Mouse (Mus musculus): ENCODE measurements around the gene Oxsm. TPM values are rescaled to one million over a fixed set of nuclear protein-coding genes. Genes with fewer than 3 reads are reported as not detected.

The Oxsm gene
- polyA plus RNA-seq, 1 experiment, result 2.9 TPM

DNA sequence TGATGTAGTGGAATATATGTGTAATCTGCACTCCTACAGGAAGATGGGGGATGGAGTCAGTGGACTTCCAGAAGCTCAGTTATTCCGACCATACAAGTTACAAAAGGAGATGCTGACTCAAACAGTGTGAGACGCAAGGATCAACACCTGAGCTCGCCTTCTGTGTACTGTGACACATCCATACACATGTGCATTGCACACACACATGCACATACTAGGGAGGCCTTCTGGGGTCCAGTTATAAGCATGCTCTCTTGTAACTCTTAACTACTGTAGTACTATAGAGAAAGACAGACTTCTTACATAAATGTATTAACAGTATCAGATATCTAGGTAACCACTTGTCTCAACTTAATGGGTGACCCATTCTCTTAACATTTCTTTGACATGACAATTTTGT lies 24.1 kb upstream of the Oxsm start:
- peaks cover 8% of the 10 kb centered on the region for H3K36me3 ChIP-seq (ENCODE audit: control insufficient read depth, insufficient read depth, low read length)
- no peak for DNase-seq (ENCODE audit: low read depth in 1 of 2, low spot score in 2 of 2)
- H3K4me1 ChIP-seq (ENCODE audit: control insufficient read depth, insufficient read depth, insufficient read length), result no peaks in the 10 kb centered on the region
- no peaks in the 10 kb centered on the region for H3K27me3 ChIP-seq (ENCODE audit: control insufficient read depth, insufficient read depth, low read length)
- no peak overlapping the region for H3K27ac ChIP-seq (ENCODE audit: insufficient read depth, low read length)
- no peak overlapping the region for H3K4me3 ChIP-seq (ENCODE audit: extremely low read depth, insufficient read depth, insufficient read length)
- TF ChIP-seq POLR2A (IDR thresholded peaks at IDR 0.05; ENCODE audit: low read depth, low read length) (no peak), CTCF (IDR thresholded peaks at IDR 0.05; ENCODE audit: extremely low read depth, insufficient read depth, insufficient read length, insufficient replicate concordance) (no peak)
- 98% methylated on average over 3 of the region's 3 CpGs for WGBS

DNA sequence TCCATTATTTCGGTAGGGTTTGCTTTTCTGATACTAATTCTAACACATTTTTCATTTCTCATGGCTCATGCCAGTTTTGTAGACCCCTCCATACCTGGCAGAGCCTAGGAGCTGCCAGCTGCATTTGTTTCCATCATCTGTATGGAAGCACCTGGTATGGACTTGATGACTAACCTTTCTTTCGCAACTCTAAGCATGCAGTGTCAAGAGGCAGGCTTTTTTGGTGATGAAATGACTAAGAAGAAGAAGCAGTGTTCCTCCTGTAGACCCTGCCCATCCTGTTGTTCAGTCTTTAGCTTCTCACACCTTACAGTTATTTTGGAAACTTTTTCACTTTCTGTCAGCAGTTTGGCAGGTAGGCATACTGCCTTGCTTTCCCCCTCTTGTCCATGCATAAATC lies 20.2 kb upstream of the Oxsm start:
- Histone ChIP-seq H3K4me1 (ENCODE audit: control insufficient read depth, insufficient read depth, insufficient read length) (no peaks in the 10 kb centered on the region), H3K36me3 (ENCODE audit: control insufficient read depth, insufficient read depth, low read length) (peaks cover 10% of the 10 kb centered on the region), H3K4me3 (ENCODE audit: extremely low read depth, insufficient read depth, insufficient read length) (no peak overlapping the region), H3K27ac (ENCODE audit: insufficient read depth, low read length) (no peak overlapping the region), H3K27me3 (ENCODE audit: control insufficient read depth, insufficient read depth, low read length) (no peaks in the 10 kb centered on the region)
- no peak for DNase-seq (ENCODE audit: low read depth in 1 of 2, low spot score in 2 of 2)
- TF ChIP-seq CTCF (IDR thresholded peaks at IDR 0.05; ENCODE audit: extremely low read depth, insufficient read depth, insufficient read length, insufficient replicate concordance) (no peak), POLR2A (IDR thresholded peaks at IDR 0.05; ENCODE audit: low read depth, low read length) (no peak)
- whole genome bisulfite sequencing, result 95% methylated on average over 2 of the region's 2 CpGs

DNA sequence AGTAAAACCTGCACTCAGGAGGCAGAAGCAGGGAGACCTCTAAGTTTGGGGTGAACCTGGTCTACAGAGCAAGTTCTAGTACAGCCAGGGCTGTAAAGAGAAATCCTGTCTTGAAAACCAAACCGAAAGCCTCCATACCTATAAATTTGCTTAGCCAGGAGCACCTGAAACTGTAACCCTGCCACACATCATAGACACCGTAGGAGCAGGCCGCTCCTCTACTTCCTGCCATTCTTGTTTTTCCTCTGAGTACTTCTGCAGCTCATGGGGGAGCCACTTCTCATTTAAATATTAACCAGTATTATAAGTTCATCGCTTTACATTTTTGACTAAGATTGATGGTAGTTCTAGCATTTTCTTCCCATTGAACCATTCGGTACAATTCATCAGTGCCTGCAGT lies 17.4 kb upstream of the Oxsm start:
- H3K36me3 ChIP-seq (ENCODE audit: control insufficient read depth, insufficient read depth, low read length), result peaks cover 10% of the 10 kb centered on the region
- TF ChIP-seq POLR2A (IDR thresholded peaks at IDR 0.05; ENCODE audit: low read depth, low read length) (no peak), CTCF (IDR thresholded peaks at IDR 0.05; ENCODE audit: extremely low read depth, insufficient read depth, insufficient read length, insufficient replicate concordance) (no peak)
- WGBS, result 79% methylated on average over 5 of the region's 5 CpGs
- no peaks in the 10 kb centered on the region for H3K27me3 ChIP-seq (ENCODE audit: control insufficient read depth, insufficient read depth, low read length)
- no peaks in the 10 kb centered on the region for H3K4me1 ChIP-seq (ENCODE audit: control insufficient read depth, insufficient read depth, insufficient read length)
- no peak for DNase-seq (ENCODE audit: low read depth in 1 of 2, low spot score in 2 of 2)
- no peak overlapping the region for H3K27ac ChIP-seq (ENCODE audit: insufficient read depth, low read length)
- no peak overlapping the region for H3K4me3 ChIP-seq (ENCODE audit: extremely low read depth, insufficient read depth, insufficient read length)

GRCm38 (mm10) chr14:16261869-16262268 lies 12.3 kb upstream of the Oxsm start:
- WGBS, result 80% methylated on average over 3 of the region's 3 CpGs
- no peaks in the 10 kb centered on the region for H3K4me1 ChIP-seq (ENCODE audit: control insufficient read depth, insufficient read depth, insufficient read length)
- no peak for DNase-seq (ENCODE audit: low read depth in 1 of 2, low spot score in 2 of 2)
- no peaks in the 10 kb centered on the region for H3K27me3 ChIP-seq (ENCODE audit: control insufficient read depth, insufficient read depth, low read length)
- H3K4me3 ChIP-seq (ENCODE audit: extremely low read depth, insufficient read depth, insufficient read length), result no peak overlapping the region
- H3K36me3 ChIP-seq (ENCODE audit: control insufficient read depth, insufficient read depth, low read length), result peaks cover 15% of the 10 kb centered on the region
- TF ChIP-seq CTCF (IDR thresholded peaks at IDR 0.05; ENCODE audit: extremely low read depth, insufficient read depth, insufficient read length, insufficient replicate concordance), result no peak
- TF ChIP-seq POLR2A (IDR thresholded peaks at IDR 0.05; ENCODE audit: low read depth, low read length), result no peak
- H3K27ac ChIP-seq (ENCODE audit: insufficient read depth, low read length), result no peak overlapping the region

- Histone ChIP-seq H3K36me3 (ENCODE audit: control insufficient read depth, insufficient read depth, low read length) (peaks cover 16% of the 10 kb centered on the region), H3K4me1 (ENCODE audit: control insufficient read depth, insufficient read depth, insufficient read length) (no peaks in the 10 kb centered on the region; the same call in 1 of the 2 replicates)
- TF ChIP-seq POLR2A (IDR thresholded peaks at IDR 0.05; ENCODE audit: low read depth, low read length) (no peak), CTCF (IDR thresholded peaks at IDR 0.05; ENCODE audit: extremely low read depth, insufficient read depth, insufficient read length, insufficient replicate concordance) (no peak)
Observed at GRCm38 (mm10) chr14:16260541-16260940, 10.9 kb upstream of the Oxsm start.

DNA sequence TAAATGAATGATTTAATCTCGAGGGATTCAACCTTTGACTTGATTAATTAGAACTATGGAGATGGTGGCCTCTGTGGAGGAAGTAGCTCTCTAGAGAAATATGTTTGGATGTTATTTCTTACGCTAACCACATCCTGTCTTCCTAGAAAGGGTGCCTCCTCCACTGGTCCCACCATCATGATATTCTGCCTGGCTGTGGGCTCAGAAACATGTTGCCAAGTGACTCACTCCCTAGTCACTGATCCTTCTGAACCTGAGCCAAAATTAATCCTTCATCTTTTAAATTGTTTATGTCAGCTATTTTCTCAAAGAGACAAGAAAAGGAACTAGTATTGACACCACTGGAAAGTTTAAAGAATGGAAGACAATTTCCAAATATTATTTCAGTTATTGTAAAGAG lies 6.6 kb upstream of the Oxsm start:
- Histone ChIP-seq H3K4me1 (ENCODE audit: control insufficient read depth, insufficient read depth, insufficient read length) (no peaks in the 10 kb centered on the region; the same call in 1 of the 2 replicates), H3K36me3 (ENCODE audit: control insufficient read depth, insufficient read depth, low read length) (peaks cover 12% of the 10 kb centered on the region), H3K27ac (ENCODE audit: insufficient read depth, low read length) (no peak overlapping the region), H3K4me3 (ENCODE audit: extremely low read depth, insufficient read depth, insufficient read length) (no peak overlapping the region), H3K27me3 (ENCODE audit: control insufficient read depth, insufficient read depth, low read length) (no peaks in the 10 kb centered on the region)
- DNase-seq (ENCODE audit: low read depth in 1 of 2, low spot score in 2 of 2), result no peak
- no peak for TF ChIP-seq CTCF (IDR thresholded peaks at IDR 0.05; ENCODE audit: extremely low read depth, insufficient read depth, insufficient read length, insufficient replicate concordance)
- TF ChIP-seq POLR2A (IDR thresholded peaks at IDR 0.05; ENCODE audit: low read depth, low read length), result no peak
- 10% methylated on average over 2 of the region's 2 CpGs for WGBS

More at GRCm38 (mm10) chr14:16260541-16260940, 10.9 kb upstream of the Oxsm start:
- no peak overlapping the region for H3K27ac ChIP-seq (ENCODE audit: insufficient read depth, low read length)
- H3K27me3 ChIP-seq (ENCODE audit: control insufficient read depth, insufficient read depth, low read length), result no peaks in the 10 kb centered on the region
- 95% methylated on average over 6 of the region's 6 CpGs for WGBS
- H3K4me3 ChIP-seq (ENCODE audit: extremely low read depth, insufficient read depth, insufficient read length), result no peak overlapping the region
- DNase-seq (ENCODE audit: low read depth in 1 of 2, low spot score in 2 of 2), result no peak

GRCm38 (mm10) chr14:16255745-16256144 lies 6.1 kb upstream of the Oxsm start:
- no peaks in the 10 kb centered on the region for H3K27me3 ChIP-seq (ENCODE audit: control insufficient read depth, insufficient read depth, low read length)
- H3K4me3 ChIP-seq (ENCODE audit: extremely low read depth, insufficient read depth, insufficient read length), result no peak overlapping the region
- H3K4me1 ChIP-seq (ENCODE audit: control insufficient read depth, insufficient read depth, insufficient read length), result no peaks in the 10 kb centered on the region; the same call in 1 of the 2 replicates
- TF ChIP-seq POLR2A (IDR thresholded peaks at IDR 0.05; ENCODE audit: low read depth, low read length) (no peak), CTCF (IDR thresholded peaks at IDR 0.05; ENCODE audit: extremely low read depth, insufficient read depth, insufficient read length, insufficient replicate concordance) (no peak)
- 39% methylated on average over 3 of the region's 3 CpGs for WGBS
- no peak for DNase-seq (ENCODE audit: low read depth in 1 of 2, low spot score in 2 of 2)
- no peak overlapping the region for H3K27ac ChIP-seq (ENCODE audit: insufficient read depth, low read length)
- H3K36me3 ChIP-seq (ENCODE audit: control insufficient read depth, insufficient read depth, low read length), result peaks cover 12% of the 10 kb centered on the region
